Mouse (Mus musculus) ovary, postnatal 14 days (tissue): ENCODE measurements around the gene Mptx2.
A peak's percentile ranks its signal among the peaks of the same experiment; 100 is the strongest.
"Not testable (repeated sequence)": the region's sequence is repeated elsewhere in the genome, so short reads cannot be mapped to it uniquely, and the experiment has no call there.

ENCODE experiments used
- DNase-seq: peaks from one replicate; pipeline ENCODE4 v3.0.0; 2022; ENCODE audit warnings: low spot score

The Mptx2 gene

GRCm38 (mm10) chr1:173277677-173278076, at the start of gene Mptx2:
Gene Mptx2, minus strand, starts transcription at chr1:173277777.
- DNase-seq, result no peak

DNA sequence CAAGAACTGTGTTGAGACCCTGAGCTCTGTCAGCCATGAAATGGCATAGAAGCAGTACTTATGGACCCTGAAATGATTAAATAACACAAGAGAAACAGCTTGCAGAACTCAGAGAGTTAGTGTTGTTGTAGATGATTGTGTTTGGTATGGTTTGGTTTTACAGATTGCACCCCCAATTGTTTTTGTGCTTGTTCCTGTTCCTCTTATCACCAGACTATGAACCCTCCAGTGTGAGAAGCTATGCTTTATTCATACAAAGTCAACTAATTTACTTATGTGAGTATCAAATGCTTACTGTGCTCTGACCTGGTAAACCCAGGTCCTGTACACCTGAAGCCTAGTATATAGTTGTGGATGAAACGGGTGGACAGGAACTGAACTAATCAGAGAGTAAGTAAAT, 49.0 kb upstream of the Mptx2 start:
- DNase-seq, result no peak

DNA sequence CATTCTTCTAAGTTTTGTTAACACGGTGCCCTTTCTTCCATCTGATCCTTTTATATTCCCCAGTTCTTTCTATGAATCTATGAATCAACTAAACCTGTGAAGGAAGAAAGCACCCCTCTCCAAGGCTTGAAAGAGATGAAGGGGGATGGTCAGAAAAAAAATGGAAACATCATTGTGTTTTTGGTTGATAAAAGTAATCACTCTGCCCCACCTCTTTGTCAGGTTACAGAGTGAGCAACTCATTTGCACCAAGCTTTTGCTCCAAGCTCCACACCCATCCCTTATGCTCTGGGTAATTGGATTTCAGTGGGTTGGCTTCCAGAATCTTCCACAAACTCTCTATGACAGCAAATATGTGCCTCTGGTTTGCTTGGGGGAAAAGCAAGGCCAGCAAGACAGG, 47.8 kb upstream of the Mptx2 start:
- no peak for DNase-seq

GRCm38 (mm10) chr1:173324961-173325360, 47.4 kb upstream of the Mptx2 start:
- no peak for DNase-seq

- DNase-seq, result peak; percentile 9
These were observed 46.4 kb upstream of the Mptx2 start for GRCm38 (mm10) chr1:173323839-173324585.

DNA sequence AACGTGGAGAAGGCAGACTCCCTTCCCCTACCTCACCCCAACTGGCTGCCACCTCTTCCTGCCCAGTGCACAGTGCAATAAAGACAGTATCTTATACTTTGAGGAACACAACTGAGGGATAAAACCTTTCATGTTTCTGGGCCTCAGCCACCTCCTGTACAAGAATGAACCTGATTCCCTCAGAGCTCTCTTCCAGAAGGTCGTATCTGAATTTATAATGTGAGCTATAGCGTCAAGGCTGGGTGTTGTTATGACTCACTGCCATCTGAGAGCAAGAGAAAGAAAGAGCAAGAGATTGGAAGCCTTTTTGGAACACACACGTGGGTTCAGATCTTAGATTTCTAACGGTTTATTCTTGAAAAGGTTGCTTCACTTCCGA, 44.7 kb upstream of the Mptx2 start:
- no peak for DNase-seq

- DNase-seq, result no peak
These were observed 44.1 kb upstream of the Mptx2 start for GRCm38 (mm10) chr1:173321593-173322248.

DNA sequence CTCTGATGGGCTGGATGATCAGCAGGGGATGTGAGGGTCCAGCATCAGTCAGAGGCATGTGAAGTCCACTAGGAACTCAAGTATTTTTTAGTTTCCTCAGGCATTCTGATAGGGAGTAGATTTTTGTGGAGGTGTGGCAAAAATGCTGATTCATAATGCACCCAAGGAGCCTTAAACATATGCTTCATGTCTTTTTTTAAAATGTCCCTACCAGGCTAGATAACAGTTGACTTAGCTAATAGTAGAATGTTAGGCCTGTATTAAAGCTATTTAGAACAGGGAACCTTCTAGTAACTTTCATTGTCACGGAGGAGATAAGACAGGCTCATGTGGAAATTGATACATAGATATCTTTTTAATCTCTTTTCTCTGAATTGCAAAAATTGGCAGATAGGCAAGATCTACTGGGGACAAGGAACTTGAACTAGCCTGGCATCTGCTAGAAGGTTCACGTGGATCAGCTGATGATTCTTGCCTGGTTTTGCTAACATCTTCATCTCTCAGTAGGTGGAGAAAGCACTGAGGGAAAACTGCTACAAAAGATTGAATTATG, 40.4 kb upstream of the Mptx2 start:
- DNase-seq, result no peak

- DNase-seq, result no peak
These were observed 38.1 kb upstream of the Mptx2 start for GRCm38 (mm10) chr1:173315725-173316124.

- not testable (repeated sequence) for DNase-seq
These were observed 36.0 kb upstream of the Mptx2 start for GRCm38 (mm10) chr1:173313535-173314050.

DNA sequence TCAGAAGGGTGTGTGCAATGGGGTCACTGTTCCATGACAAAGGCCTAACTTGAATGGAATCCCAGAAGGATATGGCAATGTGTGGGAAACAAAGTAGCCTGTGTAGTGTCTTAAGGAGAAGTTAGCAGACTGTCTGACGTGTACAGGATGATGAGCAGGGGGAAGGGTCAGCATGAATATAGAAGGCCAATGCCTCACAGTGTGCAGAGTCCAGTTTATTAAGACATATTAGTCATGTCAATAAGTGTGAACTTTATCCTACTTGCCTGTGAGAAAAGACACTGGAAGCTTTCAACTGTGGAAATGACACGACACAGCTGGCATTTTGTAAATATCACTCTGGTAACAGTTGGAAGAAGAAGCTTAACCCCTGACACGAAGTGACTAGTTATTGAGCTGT, 25.2 kb upstream of the Mptx2 start:
- DNase-seq, result not testable (repeated sequence)

DNA sequence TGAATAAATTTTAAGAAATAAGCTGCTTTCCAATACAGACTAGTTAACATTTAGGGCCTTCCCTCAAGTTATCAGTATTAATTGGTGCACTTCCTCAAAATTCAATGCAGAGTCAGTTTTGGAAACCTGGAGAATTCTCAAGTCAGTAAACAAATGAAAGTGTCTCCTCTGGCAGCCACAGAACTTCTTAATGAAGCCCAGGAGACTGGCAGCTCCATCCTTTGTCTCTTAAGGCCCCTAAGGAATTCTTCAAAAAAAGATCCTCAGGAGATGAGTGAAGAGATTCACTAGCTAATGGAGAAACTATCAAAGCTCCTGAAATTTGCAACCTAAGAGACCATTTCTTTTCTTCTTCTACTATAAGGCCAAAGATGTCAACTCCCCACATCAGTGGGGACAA, 11.9 kb downstream of the Mptx2 start, which contains the start of gene Olfr418:
Olfr418 (plus strand) TSS at position 301 of the 400 bp plus-strand sequence.
- DNase-seq, result no peak

DNA sequence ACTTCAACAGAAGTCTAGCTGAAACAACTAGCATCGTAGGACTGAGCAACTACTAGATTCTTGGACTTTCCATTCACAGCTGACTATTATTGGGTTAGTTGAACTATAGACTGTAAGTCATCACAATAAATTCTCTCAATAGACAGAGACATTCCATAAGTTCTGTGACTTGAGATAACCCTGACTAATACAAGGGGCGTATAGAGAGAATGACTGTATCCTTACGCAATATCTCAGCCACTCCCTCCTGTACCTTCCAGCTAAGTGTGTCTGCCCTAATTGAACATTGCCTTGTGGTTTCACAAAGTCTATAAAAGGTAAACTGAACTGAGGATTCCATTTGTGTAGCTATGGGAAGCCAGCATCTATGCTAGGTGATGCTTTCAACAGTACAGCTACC, 27.7 kb downstream of the Mptx2 start:
- no peak for DNase-seq

- not testable (repeated sequence) for DNase-seq
These were observed 40.6 kb downstream of the Mptx2 start for GRCm38 (mm10) chr1:173237004-173237403.

DNA sequence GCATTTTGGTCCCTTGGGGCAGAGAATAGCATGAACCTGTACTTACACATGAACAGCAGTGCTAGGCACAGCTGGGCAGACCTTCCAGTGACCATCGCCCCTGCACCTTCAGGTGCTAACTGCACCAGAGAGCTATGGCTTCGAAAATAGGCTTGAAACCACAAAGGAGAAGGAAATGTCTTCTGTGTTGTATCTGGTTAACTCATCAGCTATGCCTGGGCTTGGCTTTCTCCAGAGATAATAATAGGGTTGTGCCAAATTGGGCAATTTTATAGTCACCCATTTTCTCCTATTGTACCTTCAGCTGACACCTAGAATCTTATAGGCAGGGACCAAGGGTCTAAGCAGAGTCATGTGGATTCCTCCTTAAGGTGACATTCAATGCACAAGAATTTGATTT, 50.5 kb downstream of the Mptx2 start, which contains the start of gene Fcer1a:
Fcer1a (minus strand) TSS at position 134 of the 400 bp plus-strand sequence.
- DNase-seq, result no peak
